Mouse (Mus musculus) gastrocnemius, adult 2 months (tissue): ENCODE results near the gene Gse1. TPM values are rescaled to one million over a fixed set of nuclear protein-coding genes. Genes with fewer than 3 reads are reported as not detected.

Experiments used
- DNase-seq: peaks from one replicate; pipeline ENCODE4 v3.0.0; 2022
- H3K27ac ChIP-seq: fragments of 200-600 bp; 2 replicates; pipeline ENCODE4 v1.8.1; 2022; ENCODE audit warnings: mild to moderate bottlenecking
- H3K4me3 ChIP-seq: fragments of 200-600 bp; 2 replicates; pipeline ENCODE4 v1.8.1; 2022; ENCODE audit warnings: mild to moderate bottlenecking, moderate library complexity
- CTCF ChIP-seq: fragments of 200-600 bp; IDR thresholded peaks from 2 replicates; pipeline ENCODE4 v1.8.1; 2022; ENCODE audit warnings: antibody characterized with exemption, mild to moderate bottlenecking, moderate library complexity
- intact Hi-C: fragments of 180-260 bp; cut with DNase I; formaldehyde crosslinking; loops from one replicate; pipeline ENCODE4 v1.15.1; 2025
- total RNA-seq, 2 experiments: library from RNA; stranded (reverse); gene quantifications; 2 replicates each; pipeline ENCODE4 v1.2.3; 2021

Gse1 gene
- total RNA-seq, 2 experiments from 2014 or later: 26.5 to 37.3 TPM

- no peak overlapping the region for H3K4me3 ChIP-seq
- no peak overlapping the region for H3K27ac ChIP-seq
- DNase-seq: no peak
- no peak for TF ChIP-seq CTCF
- intact Hi-C loops: no loop called here
Measured at GRCm38 (mm10) chr8:120312452-120312851, 84.2 kb downstream of the Gse1 start.

- H3K4me3 ChIP-seq: no peak overlapping the region
- no peak for TF ChIP-seq CTCF
- H3K27ac ChIP-seq: peak overlapping the region; percentile 20; the same call in 1 of the 2 replicates
- intact Hi-C loops: no loop called here
- peak; percentile 76 for DNase-seq
Measured at GRCm38 (mm10) chr8:120313674-120314073, 85.4 kb downstream of the Gse1 start.

- no peak for TF ChIP-seq CTCF
- Histone ChIP-seq H3K27ac (no peak overlapping the region), H3K4me3 (no peak overlapping the region)
- DNase-seq: no peak
- intact Hi-C loops: no loop called here
Measured at GRCm38 (mm10) chr8:120314932-120315331, 86.7 kb downstream of the Gse1 start.

GRCm38 (mm10) chr8:120315644-120316043 lies 87.4 kb downstream of the Gse1 start:
- Histone ChIP-seq H3K27ac (no peak overlapping the region), H3K4me3 (no peak overlapping the region)
- no peak for DNase-seq
- intact Hi-C loops: no loop called here
- TF ChIP-seq CTCF: peak; percentile 57

- intact Hi-C loops: no loop called here
- no peak for TF ChIP-seq CTCF
- Histone ChIP-seq H3K4me3 (no peak overlapping the region), H3K27ac (no peak overlapping the region)
- no peak for DNase-seq
Measured at GRCm38 (mm10) chr8:120316707-120317106, 88.5 kb downstream of the Gse1 start.

- no peak for TF ChIP-seq CTCF
- DNase-seq: no peak
- Histone ChIP-seq H3K4me3 (no peak overlapping the region), H3K27ac (no peak overlapping the region)
- intact Hi-C loops: no loop called here
Measured at GRCm38 (mm10) chr8:120317118-120317824, 89.0 kb downstream of the Gse1 start.

DNA sequence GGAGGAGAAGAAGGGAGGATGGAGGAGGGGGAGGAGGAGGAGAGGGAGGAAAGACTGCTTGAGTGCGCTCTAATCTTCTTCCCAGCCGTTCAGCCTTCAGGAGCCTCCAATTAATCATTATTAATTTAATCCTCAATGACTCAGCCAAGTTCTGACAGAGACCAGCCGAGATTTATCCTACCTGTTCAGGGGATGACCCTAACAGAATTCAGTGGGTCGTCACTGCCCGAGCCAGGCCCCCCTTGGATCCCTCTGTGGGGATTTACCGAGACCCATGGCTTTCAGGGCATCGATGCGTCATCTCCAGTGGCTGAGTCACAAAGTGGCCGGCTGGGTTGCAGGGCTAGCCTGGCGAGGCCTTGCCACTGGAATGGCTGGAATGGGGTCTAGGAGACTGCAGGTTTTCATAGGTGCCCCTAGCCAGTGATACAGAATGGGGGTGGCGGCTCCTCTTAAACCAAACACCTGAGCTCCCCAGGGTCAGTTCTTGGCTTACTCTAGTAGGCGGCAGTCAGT lies 90.3 kb downstream of the Gse1 start:
- TF ChIP-seq CTCF: no peak
- DNase-seq: no peak
- H3K27ac ChIP-seq: no peak overlapping the region
- H3K4me3 ChIP-seq: no peak overlapping the region
- intact Hi-C loops: no loop called here

- intact Hi-C loops: loop anchor here (1.0 kb wide), 1 partner anchor 140 kb away; no protein-coding TSS in a partner anchor
- peak; percentile 88 for DNase-seq
- no peak; the same call in 1 of the 2 replicates for TF ChIP-seq CTCF
- Histone ChIP-seq H3K4me3 (no peak overlapping the region), H3K27ac (no peak overlapping the region)
Measured at GRCm38 (mm10) chr8:120319449-120319848, 91.2 kb downstream of the Gse1 start.

- no peak for TF ChIP-seq CTCF
- Histone ChIP-seq H3K4me3 (no peak overlapping the region), H3K27ac (no peak overlapping the region)
- no peak for DNase-seq
- intact Hi-C loops: loop anchor here (2.0 kb wide), 1 partner anchor 39 kb away; no protein-coding TSS in a partner anchor
Measured at GRCm38 (mm10) chr8:120320146-120320545, 91.9 kb downstream of the Gse1 start.

DNA sequence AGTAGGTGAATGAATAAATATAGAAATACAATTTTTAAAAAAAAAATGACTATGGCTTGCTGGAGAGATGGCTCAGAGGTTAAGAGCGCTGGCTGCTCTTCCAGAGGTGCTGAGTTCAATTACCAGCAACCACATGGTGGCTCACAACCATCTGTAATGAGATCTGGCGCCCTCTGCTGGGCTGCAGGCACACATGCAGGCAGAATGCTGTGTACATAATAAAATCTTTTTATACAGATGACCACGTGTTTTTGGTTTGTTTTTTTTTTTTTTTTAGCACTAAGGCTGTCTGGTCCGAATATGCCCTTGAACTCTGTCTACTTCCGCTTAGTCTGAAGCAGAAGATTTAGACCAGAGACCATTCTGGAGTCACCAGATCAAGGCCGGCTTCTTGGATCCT lies 93.5 kb downstream of the Gse1 start:
- Histone ChIP-seq H3K4me3 (no peak overlapping the region), H3K27ac (no peak overlapping the region)
- intact Hi-C loops: loop anchor here (1.0 to 2.0 kb wide), 2 partner anchors 41 to 214 kb away; no protein-coding TSS in a partner anchor
- no peak for DNase-seq
- TF ChIP-seq CTCF: peak; percentile 66

GRCm38 (mm10) chr8:120322956-120323448 lies 94.7 kb downstream of the Gse1 start:
- no peak for TF ChIP-seq CTCF
- peak; percentile 64 for DNase-seq
- Histone ChIP-seq H3K4me3 (no peak overlapping the region), H3K27ac (peak overlapping the region; percentile 64)
- intact Hi-C loops: loop anchor here (1.0 kb wide), 1 partner anchor 212 kb away; no protein-coding TSS in a partner anchor

DNA sequence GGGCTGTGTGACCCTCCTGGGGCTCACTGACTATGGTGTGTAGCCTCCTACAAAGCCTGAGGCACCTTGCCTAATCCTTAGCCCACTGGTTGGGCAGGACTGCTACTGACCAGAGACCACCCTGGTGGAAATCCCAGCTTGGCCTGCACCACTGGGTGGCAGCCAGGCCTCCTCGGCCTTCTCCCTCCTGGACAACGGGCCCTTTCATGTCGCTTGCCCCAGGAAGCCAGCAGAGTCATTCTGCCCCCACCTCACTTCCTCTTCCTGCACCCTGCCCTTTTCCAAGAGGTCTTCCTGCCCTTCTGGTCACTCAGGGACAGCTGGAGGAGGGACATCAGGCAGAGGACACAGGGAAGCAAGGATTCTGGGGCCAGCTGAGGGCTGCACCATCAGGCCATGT lies 96.3 kb downstream of the Gse1 start:
- no peak for TF ChIP-seq CTCF
- no peak for DNase-seq
- Histone ChIP-seq H3K27ac (peak overlapping the region; percentile 64), H3K4me3 (no peak overlapping the region)
- intact Hi-C loops: loop anchor here (2.0 kb wide), 1 partner anchor 40 kb away; no protein-coding TSS in a partner anchor

- TF ChIP-seq CTCF: no peak
- intact Hi-C loops: loop anchor here (2.0 kb wide), 1 partner anchor 40 kb away; no protein-coding TSS in a partner anchor
- peak overlapping the region; percentile 64 for H3K27ac ChIP-seq
Measured at GRCm38 (mm10) chr8:120325172-120325767, 97.0 kb downstream of the Gse1 start.

More at GRCm38 (mm10) chr8:120325172-120325767, 97.0 kb downstream of the Gse1 start:
- no peak for DNase-seq
- H3K4me3 ChIP-seq: no peak overlapping the region
